8 mouse cellular contexts compared by ENCODE assay signal in genomic region chr6:88106612-88107123, GRCm38 (mm10). TPM values are rescaled to one million over a fixed set of nuclear protein-coding genes. Genes with fewer than 3 reads are reported as not detected.
DNase-seq lines count a peak whose midpoint lies in the region; ATAC-seq and TF ChIP-seq lines count a peak whose summit lies in the region.

No protein-coding gene starts in this region.

- DNase-seq in cerebellum, adult 9-11 months = peak; percentile 44
- DNase-seq in cerebellum, postnatal 25 days = no peak
- DNase-seq in liver, postnatal 0 days = peak; percentile 45
- no peak for DNase-seq in retina, embryonic 14.5 days (ENCODE audit: low spot score)
- DNase-seq in left cerebral cortex, postnatal 25 days (ENCODE audit: low spot score in 2 of 2) = no peak
- DNase-seq in spleen, adult 18-20 months = no peak

- 0 out of 2 replicates have a peak, but pooled peaks have one; percentile 32 for TF ChIP-seq EP300 in liver, postnatal 0 days (IDR thresholded peaks at IDR 0.05; ENCODE audit: low read depth)

- peak overlapping the region; percentile 79 for H3K4me3 ChIP-seq in E14TG2a.4 (replicated peaks; ENCODE audit: low read length)
- 0 out of 2 replicates have a peak overlapping the region, but pooled peaks have one; percentile 25 for H3K4me3 ChIP-seq in liver, postnatal 0 days (ENCODE audit: low read depth, low read length)

- peak overlapping the region; percentile 39 for H3K27ac ChIP-seq in liver, postnatal 0 days (ENCODE audit: low read depth)

- peaks cover 67% of the 10 kb centered on the region for H3K4me1 ChIP-seq in E14TG2a.4 (replicated peaks; ENCODE audit: low read depth, low read length)
- peaks cover 11% of the 10 kb centered on the region for H3K4me1 ChIP-seq in liver, postnatal 0 days (ENCODE audit: insufficient read depth)

- intact Hi-C loops in left cerebral cortex, postnatal 25 days (cut with DNase I) = no loop called here

- H3K9ac ChIP-seq in liver, postnatal 0 days (replicated peaks) = peak overlapping the region; percentile 52; the same call in 1 of the 2 replicates

- H3K27me3 ChIP-seq in E14TG2a.4 (ENCODE audit: insufficient read depth, low read length) = no peaks in the 10 kb centered on the region
- no peaks in the 10 kb centered on the region for H3K27me3 ChIP-seq in liver, postnatal 0 days (ENCODE audit: insufficient read depth, low read length)

- ATAC-seq in hematopoietic stem cell, adult 5-6 weeks (replicated peaks in 1 of 2; ENCODE audit: insufficient read depth in 1 of 2, low FRiP score in 2 of 2, low TSS enrichment in 1 of 2, low read depth in 1 of 2, poor library complexity in 2 of 2, severe bottlenecking in 2 of 2) = peak; percentile 35 to 55
- ATAC-seq in liver, postnatal 0 days = peak; percentile 47

- peak overlapping the region; percentile 60 for H3K4me2 ChIP-seq in liver, postnatal 0 days (ENCODE audit: low read depth, low read length)

- WGBS in liver, postnatal 0 days (ENCODE audit: insufficient replicate concordance) = 52% methylated on average over 12 of the region's 12 CpGs

- no peak for TF ChIP-seq CTCF in E14TG2a.4 (conservative IDR thresholded peaks at IDR 0.05; ENCODE audit: low read length)
- no peak for TF ChIP-seq CTCF in liver, postnatal 0 days (IDR thresholded peaks at IDR 0.05; ENCODE audit: low read depth)

- H3K36me3 ChIP-seq in E14TG2a.4 (ENCODE audit: insufficient read depth, low read length) = peaks cover 37% of the 10 kb centered on the region
- peaks cover 31% of the 10 kb centered on the region for H3K36me3 ChIP-seq in liver, postnatal 0 days (replicated peaks; ENCODE audit: insufficient read depth, low read length)

- no peaks in the 10 kb centered on the region for H3K9me3 ChIP-seq in E14TG2a.4 (ENCODE audit: low read length)
- no peaks in the 10 kb centered on the region for H3K9me3 ChIP-seq in liver, postnatal 0 days (ENCODE audit: low read length)

RNA-seq across cellular contexts. Expression of gene Rpn1, which starts 22.4 kb away (rescaled TPM):
- total RNA-seq in hematopoietic stem cell, adult 5-6 weeks (2017) = 120 and 155 TPM in 2 replicates
- polyA plus RNA-seq in liver, postnatal 0 days (2015; fragmentation: Nextera tagmentation; extraction: Ambion mirVana) = 102 and 112 TPM in 2 replicates
- 100 to 1,000 TPM; 184 to 185 TPM for total RNA-seq in left cerebral cortex, postnatal 25 days (2021)

Comparison
In these comparisons a context has a peak if more than half of its experiments do, and no peak if none do; other contexts are left out.
1. DNase-seq: peak in cerebellum, adult 9-11 months (single experiment) and liver, postnatal 0 days (single experiment); none in cerebellum, postnatal 25 days (0 of 2), retina, embryonic 14.5 days (single experiment), left cerebral cortex, postnatal 25 days (0 of 2) and spleen, adult 18-20 months (0 of 2).